Mouse (Mus musculus): ENCODE results near the gene Ucn2. TPM values are rescaled to one million over a fixed set of nuclear protein-coding genes. Genes with fewer than 3 reads are reported as not detected.

Gene Ucn2
- polyA plus RNA-seq, 1 experiment from 2014 or later: not detected

DNA sequence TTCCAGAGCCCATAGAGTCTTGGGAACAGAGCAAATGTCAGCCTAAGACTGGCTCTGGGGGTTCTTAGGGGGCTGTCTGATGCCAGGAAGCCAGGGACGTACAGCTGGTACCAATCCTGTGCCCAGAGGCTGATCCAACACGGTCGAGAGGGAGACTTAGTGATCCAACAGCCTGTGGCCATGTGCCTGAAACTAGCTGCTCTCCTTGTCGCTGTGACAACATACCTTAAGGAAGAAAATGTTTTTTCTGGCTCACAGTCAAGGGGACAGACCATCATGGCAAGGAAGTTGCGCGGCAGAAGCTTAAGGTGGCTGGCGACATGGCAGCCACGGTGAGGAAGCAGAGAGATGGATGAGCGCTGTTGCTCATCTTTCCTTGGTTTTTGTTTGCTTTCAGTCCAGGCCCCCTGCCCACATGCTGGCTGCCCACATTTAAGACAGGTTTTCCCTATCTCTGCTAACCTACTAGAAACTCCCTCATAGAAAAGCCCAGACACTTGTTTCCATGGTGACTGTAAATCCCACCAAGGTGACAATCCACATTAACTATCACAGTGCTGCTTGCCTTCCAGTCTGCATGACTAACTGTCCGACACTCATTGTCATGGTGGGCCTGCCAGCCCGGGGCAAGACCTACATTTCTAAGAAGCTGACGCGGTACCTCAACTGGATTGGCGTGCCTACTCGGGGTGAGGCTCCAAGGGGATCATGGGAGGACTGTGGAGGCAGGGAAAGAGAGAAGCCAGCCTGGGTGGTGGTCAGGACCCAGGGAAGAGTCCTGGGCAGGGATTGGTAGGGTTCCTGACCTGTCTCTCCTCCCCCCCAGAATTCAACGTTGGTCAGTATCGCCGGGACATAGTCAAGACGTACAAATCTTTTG, 12.7 kb downstream of the Ucn2 start:
- 87% methylated on average over 19 of the region's 19 CpGs for WGBS
- DNase-seq (ENCODE audit: low spot score) (no peak), ATAC-seq (replicated peaks; ENCODE audit: low FRiP score) (no peak)
- Histone ChIP-seq H3K36me3 (ENCODE audit: control insufficient read depth, insufficient read depth, low read length) (no peaks in the 10 kb centered on the region), H3K27ac (ENCODE audit: low read depth, low read length) (no peak overlapping the region), H3K4me2 (ENCODE audit: low read depth, low read length, severe bottlenecking) (no peak overlapping the region), H3K4me3 (ENCODE audit: low read depth, low read length) (no peak overlapping the region), H3K27me3 (ENCODE audit: control insufficient read depth, insufficient read depth, low read length) (no peaks in the 10 kb centered on the region), H3K4me1 (replicated peaks; ENCODE audit: control insufficient read depth, insufficient read depth, low read length) (no peaks in the 10 kb centered on the region), H3K9ac (ENCODE audit: low read length) (no peak overlapping the region), H3K9me3 (ENCODE audit: control insufficient read depth, low read length) (no peaks in the 10 kb centered on the region)

DNA sequence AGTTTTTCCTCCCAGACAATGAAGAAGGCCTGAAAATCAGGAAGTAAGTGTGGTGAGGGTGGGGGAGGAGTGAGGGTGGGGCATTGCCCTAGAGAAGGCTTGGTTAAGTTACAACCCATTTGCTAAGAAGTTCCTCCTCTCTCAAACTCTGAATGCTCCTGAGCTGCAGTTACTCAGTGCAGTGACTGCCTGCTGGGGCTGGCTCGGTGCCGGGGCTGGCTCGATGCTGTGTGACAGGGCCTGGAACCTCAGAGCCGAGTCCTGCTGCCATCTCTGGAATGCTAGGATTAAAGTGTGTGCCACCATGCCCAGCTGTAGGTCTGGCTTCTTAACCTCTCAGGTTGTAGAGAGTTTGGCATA, 13.3 kb downstream of the Ucn2 start:
- WGBS: 91% methylated on average over 4 of the region's 4 CpGs
- ATAC-seq (replicated peaks; ENCODE audit: low FRiP score): no peak

DNA sequence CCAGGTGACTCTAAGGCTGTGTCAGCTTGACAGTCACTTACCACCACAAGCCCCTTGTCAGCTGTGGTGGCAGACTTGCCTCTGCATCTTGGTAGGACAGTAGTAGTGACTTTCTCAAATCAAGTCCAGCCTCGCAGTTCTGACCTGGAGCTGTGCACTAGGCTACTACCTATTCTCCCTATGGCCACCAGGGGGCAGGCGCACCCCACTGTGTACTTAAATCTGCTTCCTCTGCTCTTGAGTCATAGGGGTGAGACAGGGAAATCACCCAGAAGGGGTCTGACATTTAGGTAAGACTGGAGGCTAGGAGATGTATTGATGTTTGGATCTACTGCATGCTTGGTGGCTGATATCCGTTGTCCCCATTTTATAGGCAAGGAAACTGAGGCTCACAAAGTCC, 14.9 kb downstream of the Ucn2 start:
- no peak overlapping the region for H3K4me3 ChIP-seq (ENCODE audit: low read depth, low read length)
- peak; percentile 77 for DNase-seq (ENCODE audit: low spot score)
- H3K9ac ChIP-seq (ENCODE audit: low read length): no peak overlapping the region
- H3K27me3 ChIP-seq (ENCODE audit: control insufficient read depth, insufficient read depth, low read length): no peaks in the 10 kb centered on the region
- WGBS: 7% methylated on average over 3 of the region's 3 CpGs
- no peaks in the 10 kb centered on the region for H3K36me3 ChIP-seq (ENCODE audit: control insufficient read depth, insufficient read depth, low read length)
- no peaks in the 10 kb centered on the region for H3K9me3 ChIP-seq (ENCODE audit: control insufficient read depth, low read length)
- peak; percentile 56; the same call in 1 of the 2 replicates for ATAC-seq (replicated peaks; ENCODE audit: low FRiP score)
- H3K4me1 ChIP-seq (replicated peaks; ENCODE audit: control insufficient read depth, insufficient read depth, low read length): no peaks in the 10 kb centered on the region
- no peak overlapping the region for H3K27ac ChIP-seq (ENCODE audit: low read depth, low read length)
- no peak overlapping the region for H3K4me2 ChIP-seq (ENCODE audit: low read depth, low read length, severe bottlenecking)

More for the DNA sequence above, 13.3 kb downstream of the Ucn2 start:
- Histone ChIP-seq H3K27me3 (ENCODE audit: control insufficient read depth, insufficient read depth, low read length) (no peaks in the 10 kb centered on the region), H3K9ac (ENCODE audit: low read length) (no peak overlapping the region), H3K4me3 (ENCODE audit: low read depth, low read length) (no peak overlapping the region), H3K36me3 (ENCODE audit: control insufficient read depth, insufficient read depth, low read length) (no peaks in the 10 kb centered on the region), H3K4me2 (ENCODE audit: low read depth, low read length, severe bottlenecking) (no peak overlapping the region), H3K27ac (ENCODE audit: low read depth, low read length) (no peak overlapping the region), H3K4me1 (replicated peaks; ENCODE audit: control insufficient read depth, insufficient read depth, low read length) (no peaks in the 10 kb centered on the region), H3K9me3 (ENCODE audit: control insufficient read depth, low read length) (no peaks in the 10 kb centered on the region)
- no peak for DNase-seq (ENCODE audit: low spot score)

DNA sequence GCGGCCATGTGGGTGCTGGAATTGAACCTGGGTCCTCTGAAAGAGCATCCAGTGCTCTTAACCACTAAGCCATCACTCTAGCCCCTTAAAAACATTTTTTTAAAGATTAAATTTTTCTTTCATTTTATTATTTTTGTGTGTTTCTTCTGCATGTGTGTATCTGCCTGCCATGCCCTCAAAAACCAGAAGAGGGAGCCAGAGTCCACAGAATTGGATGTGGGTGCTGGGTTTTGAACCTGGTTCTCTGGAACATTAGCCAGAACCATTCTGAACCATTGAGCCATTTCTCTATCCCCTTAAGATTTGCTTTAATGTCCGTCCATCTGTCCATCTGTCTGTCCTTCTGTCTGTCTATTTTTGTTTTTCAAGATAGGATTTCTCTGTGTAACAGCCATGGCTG, 17.4 kb downstream of the Ucn2 start:
- Histone ChIP-seq H3K4me2 (ENCODE audit: low read depth, low read length, severe bottlenecking) (no peak overlapping the region), H3K4me1 (replicated peaks; ENCODE audit: control insufficient read depth, insufficient read depth, low read length) (no peaks in the 10 kb centered on the region; the same call in 1 of the 2 replicates), H3K27ac (ENCODE audit: low read depth, low read length) (no peak overlapping the region), H3K4me3 (ENCODE audit: low read depth, low read length) (no peak overlapping the region), H3K9me3 (ENCODE audit: control insufficient read depth, low read length) (no peaks in the 10 kb centered on the region), H3K27me3 (ENCODE audit: control insufficient read depth, insufficient read depth, low read length) (no peaks in the 10 kb centered on the region), H3K9ac (ENCODE audit: low read length) (no peak overlapping the region), H3K36me3 (ENCODE audit: control insufficient read depth, insufficient read depth, low read length) (no peaks in the 10 kb centered on the region)
- 52% methylated on average over 2 of the region's 2 CpGs for WGBS
- ATAC-seq (replicated peaks; ENCODE audit: low FRiP score): no peak
- peak; percentile 75 for DNase-seq (ENCODE audit: low spot score)

DNA sequence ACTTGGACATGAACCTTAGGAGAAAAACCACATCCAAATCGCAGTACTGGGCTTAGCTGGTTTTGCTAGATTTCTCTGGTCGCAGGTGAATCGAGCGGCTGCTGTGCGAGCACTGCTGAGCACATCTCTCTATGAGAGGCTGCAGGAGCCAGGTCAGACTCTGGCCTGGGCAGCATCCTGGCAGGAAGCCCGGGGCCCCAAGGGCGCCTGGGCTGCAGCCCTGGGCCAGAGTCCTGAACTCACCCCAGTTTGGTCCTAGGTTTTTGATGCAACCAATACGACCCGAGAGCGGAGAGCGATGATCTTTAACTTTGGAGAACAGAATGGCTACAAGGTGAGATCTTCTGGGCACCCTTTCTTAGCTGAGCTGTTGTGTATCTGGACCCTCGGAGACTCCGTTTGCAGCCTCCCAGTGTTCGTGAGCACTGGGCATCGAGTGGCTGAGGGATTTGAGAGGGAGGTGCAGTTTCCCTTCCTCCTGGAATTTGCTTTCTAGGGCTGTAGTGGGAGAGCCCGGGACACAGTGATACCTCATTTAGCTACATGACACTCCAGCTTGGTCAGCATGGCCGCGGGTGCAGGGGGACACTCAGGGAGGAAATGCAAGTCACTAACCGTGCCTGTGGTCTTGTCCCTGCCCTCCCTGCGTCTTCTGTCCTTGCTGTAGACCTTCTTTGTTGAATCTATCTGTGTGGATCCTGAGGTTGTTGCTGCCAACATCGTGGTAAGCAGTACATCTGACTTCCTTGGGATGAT, 21.4 kb downstream of the Ucn2 start:
- Histone ChIP-seq H3K4me1 (replicated peaks; ENCODE audit: control insufficient read depth, insufficient read depth, low read length) (no peaks in the 10 kb centered on the region; the same call in 1 of the 2 replicates), H3K4me2 (ENCODE audit: low read depth, low read length, severe bottlenecking) (no peak overlapping the region), H3K9me3 (ENCODE audit: control insufficient read depth, low read length) (no peaks in the 10 kb centered on the region), H3K27ac (ENCODE audit: low read depth, low read length) (no peak overlapping the region), H3K27me3 (ENCODE audit: control insufficient read depth, insufficient read depth, low read length) (no peaks in the 10 kb centered on the region), H3K9ac (ENCODE audit: low read length) (no peak overlapping the region), H3K4me3 (ENCODE audit: low read depth, low read length) (no peak overlapping the region), H3K36me3 (ENCODE audit: control insufficient read depth, insufficient read depth, low read length) (no peaks in the 10 kb centered on the region)
- DNase-seq (ENCODE audit: low spot score): no peak
- no peak for ATAC-seq (replicated peaks; ENCODE audit: low FRiP score)
- WGBS: 83% methylated on average over 21 of the region's 21 CpGs

DNA sequence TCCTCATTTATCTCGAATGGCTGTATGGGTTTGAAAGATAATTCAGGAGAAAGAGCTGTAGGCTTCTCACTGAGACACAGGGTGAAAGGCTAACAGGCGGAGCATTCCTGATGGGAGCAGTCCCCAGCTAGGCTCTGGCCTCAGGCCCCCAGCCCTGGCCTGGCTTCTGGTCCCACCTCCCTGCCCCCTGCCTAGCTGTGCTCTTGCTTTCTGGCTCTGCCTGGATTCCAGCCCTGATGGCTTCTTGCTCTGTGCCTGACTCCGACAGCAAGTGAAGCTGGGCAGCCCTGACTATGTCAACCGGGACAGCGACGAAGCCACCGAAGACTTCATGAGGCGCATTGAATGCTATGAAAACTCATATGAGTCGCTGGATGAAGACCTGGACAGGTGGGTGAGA, 22.3 kb downstream of the Ucn2 start:
- Histone ChIP-seq H3K27ac (ENCODE audit: low read depth, low read length) (no peak overlapping the region), H3K27me3 (ENCODE audit: control insufficient read depth, insufficient read depth, low read length) (no peaks in the 10 kb centered on the region), H3K9ac (ENCODE audit: low read length) (no peak overlapping the region), H3K4me2 (ENCODE audit: low read depth, low read length, severe bottlenecking) (no peak overlapping the region), H3K36me3 (ENCODE audit: control insufficient read depth, insufficient read depth, low read length) (no peaks in the 10 kb centered on the region), H3K9me3 (ENCODE audit: control insufficient read depth, low read length) (no peaks in the 10 kb centered on the region), H3K4me3 (ENCODE audit: low read depth, low read length) (no peak overlapping the region), H3K4me1 (replicated peaks; ENCODE audit: control insufficient read depth, insufficient read depth, low read length) (no peaks in the 10 kb centered on the region; the same call in 1 of the 2 replicates)
- ATAC-seq (replicated peaks; ENCODE audit: low FRiP score) (no peak), DNase-seq (ENCODE audit: low spot score) (no peak)
- 78% methylated on average over 9 of the region's 9 CpGs for WGBS

DNA sequence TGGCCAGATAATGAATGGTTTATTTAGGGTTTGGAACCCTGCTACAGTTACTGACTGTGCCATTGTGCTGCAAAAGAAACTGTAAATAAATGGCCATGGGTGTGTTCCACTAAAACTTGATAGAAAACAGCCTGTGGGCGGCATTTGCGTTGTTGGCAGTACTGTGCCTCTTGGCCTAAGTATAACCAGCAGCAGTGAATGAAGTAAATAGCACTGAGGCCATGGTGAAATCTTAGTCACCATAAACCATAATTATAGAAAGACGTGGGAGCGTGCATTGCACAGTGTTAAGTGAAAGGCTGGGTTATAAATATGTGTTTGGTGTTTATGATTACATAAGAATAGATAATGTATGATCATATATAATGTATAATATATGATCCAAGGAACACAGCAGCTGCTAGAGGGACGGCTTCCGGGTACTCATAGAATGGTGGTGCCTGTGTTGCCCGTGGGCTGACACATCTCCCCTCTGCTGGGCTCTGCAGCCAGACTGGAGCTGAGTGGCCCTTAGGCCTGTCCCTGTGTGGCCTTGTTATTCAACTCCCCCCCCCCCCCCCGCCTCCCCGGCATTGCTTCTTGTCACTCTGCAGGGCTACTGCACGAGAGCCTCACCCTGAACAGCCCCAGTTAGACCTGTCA, 23.3 kb downstream of the Ucn2 start:
- no peak overlapping the region for H3K4me2 ChIP-seq (ENCODE audit: low read depth, low read length, severe bottlenecking)
- H3K9me3 ChIP-seq (ENCODE audit: control insufficient read depth, low read length): no peaks in the 10 kb centered on the region
- DNase-seq (ENCODE audit: low spot score) (no peak), ATAC-seq (replicated peaks; ENCODE audit: low FRiP score) (no peak)
- H3K36me3 ChIP-seq (ENCODE audit: control insufficient read depth, insufficient read depth, low read length): no peaks in the 10 kb centered on the region
- H3K4me3 ChIP-seq (ENCODE audit: low read depth, low read length): no peak overlapping the region
- no peak overlapping the region for H3K27ac ChIP-seq (ENCODE audit: low read depth, low read length)
- H3K4me1 ChIP-seq (replicated peaks; ENCODE audit: control insufficient read depth, insufficient read depth, low read length): no peaks in the 10 kb centered on the region; the same call in 1 of the 2 replicates
- WGBS: 79% methylated on average over 10 of the region's 10 CpGs
- H3K9ac ChIP-seq (ENCODE audit: low read length): no peak overlapping the region
- no peaks in the 10 kb centered on the region for H3K27me3 ChIP-seq (ENCODE audit: control insufficient read depth, insufficient read depth, low read length)

DNA sequence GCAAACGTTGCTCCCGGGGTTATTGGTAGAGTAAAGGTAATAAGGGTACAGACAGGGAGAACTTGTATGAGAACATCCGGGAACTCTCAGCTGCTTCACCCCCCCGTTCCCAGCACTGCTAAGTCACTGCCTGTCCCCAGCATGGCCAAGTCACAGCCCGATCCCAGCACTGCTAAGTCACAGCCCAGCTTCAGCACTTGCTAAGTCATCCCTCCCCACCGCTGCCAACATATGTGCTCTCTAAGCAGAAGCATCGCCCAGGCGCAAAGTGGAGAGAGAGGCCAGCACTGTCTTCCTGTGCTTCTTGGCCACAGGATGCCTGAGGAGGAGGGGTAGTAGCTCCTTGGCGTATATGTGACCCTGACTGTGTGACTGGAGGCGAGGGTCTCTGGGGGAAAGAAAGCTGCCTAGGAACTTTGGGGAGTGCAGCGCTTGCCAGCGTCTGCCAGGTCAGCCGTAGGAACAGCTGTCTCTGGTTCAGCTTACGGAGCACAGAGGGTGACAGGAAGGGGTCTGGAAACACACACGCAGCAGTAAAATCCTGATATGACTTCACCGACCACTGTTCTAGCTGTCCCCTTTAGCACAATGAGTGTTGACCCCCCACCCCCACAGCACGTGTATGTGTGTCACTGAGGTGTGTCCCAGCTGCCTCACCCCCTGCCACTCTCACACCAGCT, 24.0 kb downstream of the Ucn2 start:
- H3K27me3 ChIP-seq (ENCODE audit: control insufficient read depth, insufficient read depth, low read length): no peaks in the 10 kb centered on the region
- no peaks in the 10 kb centered on the region for H3K36me3 ChIP-seq (ENCODE audit: control insufficient read depth, insufficient read depth, low read length)
- H3K27ac ChIP-seq (ENCODE audit: low read depth, low read length): no peak overlapping the region
- H3K9me3 ChIP-seq (ENCODE audit: control insufficient read depth, low read length): no peaks in the 10 kb centered on the region
- no peaks in the 10 kb centered on the region; the same call in 1 of the 2 replicates for H3K4me1 ChIP-seq (replicated peaks; ENCODE audit: control insufficient read depth, insufficient read depth, low read length)
- ATAC-seq (replicated peaks; ENCODE audit: low FRiP score) (no peak), DNase-seq (ENCODE audit: low spot score) (no peak)
- WGBS: 66% methylated on average over 17 of the region's 17 CpGs
- no peak overlapping the region for H3K4me2 ChIP-seq (ENCODE audit: low read depth, low read length, severe bottlenecking)
- H3K4me3 ChIP-seq (ENCODE audit: low read depth, low read length): no peak overlapping the region
- H3K9ac ChIP-seq (ENCODE audit: low read length): no peak overlapping the region

All from forebrain, embryonic 11.5 days (tissue).